Mouse (Mus musculus) left cerebral cortex, adult 11 months (tissue): ENCODE measurements at regions not wholly inside any gene's neighbourhood (a gene's known extent, or its start where the extent isn't known, plus 50 kb on each side); places are given as distances from the start of the nearest gene placed in this dataset.
A peak's percentile ranks its signal among the peaks of the same experiment; 100 is the strongest.

ENCODE experiments used
- DNase-seq: peaks from one replicate; pipeline ENCODE4 v3.0.0; 2022; ENCODE audit warnings: low spot score

- no peak for DNase-seq
These were observed 285.0 kb upstream of the Gnpda2 start for GRCm38 (mm10) chr5:69877100-69877499.

- DNase-seq = no peak
These were observed 270.9 kb upstream of the Gnpda2 start for GRCm38 (mm10) chr5:69863027-69863426.

- DNase-seq = no peak
These were observed 252.7 kb upstream of the Gnpda2 start for GRCm38 (mm10) chr5:69844809-69845208.

GRCm38 (mm10) chr5:69837947-69838710 is 246.0 kb upstream of the Gnpda2 start:
- no peak for DNase-seq

- DNase-seq = no peak
These were observed 244.2 kb upstream of the Gnpda2 start for GRCm38 (mm10) chr5:69836356-69836755.

GRCm38 (mm10) chr5:69835162-69835561 is 243.0 kb upstream of the Gnpda2 start:
- no peak for DNase-seq

- no peak for DNase-seq
These were observed 225.6 kb upstream of the Gnpda2 start for GRCm38 (mm10) chr5:69817778-69818177.

- DNase-seq = no peak
These were observed 224.9 kb upstream of the Gnpda2 start for GRCm38 (mm10) chr5:69817035-69817434.

GRCm38 (mm10) chr5:69815356-69815755 is 223.2 kb upstream of the Gnpda2 start:
- DNase-seq = no peak

- DNase-seq = peak; percentile 5
These were observed 210.5 kb upstream of the Gnpda2 start for GRCm38 (mm10) chr5:69802612-69803011.

- DNase-seq = no peak
These were observed 210.0 kb upstream of the Gnpda2 start for GRCm38 (mm10) chr5:69802101-69802500.

- no peak for DNase-seq
These were observed 203.2 kb upstream of the Gnpda2 start for GRCm38 (mm10) chr5:69795316-69795715.

GRCm38 (mm10) chr5:69794641-69795040 is 202.5 kb upstream of the Gnpda2 start:
- no peak for DNase-seq

- DNase-seq = no peak
These were observed 164.8 kb upstream of the Gnpda2 start for GRCm38 (mm10) chr5:69756769-69757485.

GRCm38 (mm10) chr5:69756360-69756759 is 164.2 kb upstream of the Gnpda2 start:
- DNase-seq = no peak

GRCm38 (mm10) chr5:69740511-69740910 is 148.4 kb upstream of the Gnpda2 start:
- no peak for DNase-seq

- DNase-seq = no peak
These were observed 129.3 kb upstream of the Gnpda2 start for GRCm38 (mm10) chr5:69721351-69722006.

- no peak for DNase-seq
These were observed 123.9 kb upstream of the Gnpda2 start for GRCm38 (mm10) chr5:69716087-69716486.

- no peak for DNase-seq
These were observed 115.0 kb upstream of the Gnpda2 start for GRCm38 (mm10) chr5:69707099-69707498.

- DNase-seq = no peak
These were observed 113.0 kb upstream of the Gnpda2 start for GRCm38 (mm10) chr5:69705168-69705532.

GRCm38 (mm10) chr5:69704261-69705167 is 112.4 kb upstream of the Gnpda2 start:
- DNase-seq = peak; percentile 21

- no peak for DNase-seq
These were observed 86.6 kb upstream of the Gnpda2 start for GRCm38 (mm10) chr5:69678770-69679169.
